Mouse (Mus musculus) brain, embryonic 18.5 days (tissue): ENCODE measurements around the gene Ttyh1.
"Not testable (repeated sequence)": the region's sequence is repeated elsewhere in the genome, so short reads cannot be mapped to it uniquely, and the experiment has no call there.

Source experiments
- DNase-seq: peaks from one replicate; pipeline ENCODE4 v3.0.0-alpha.2; 2012; ENCODE audit warnings: low read depth, low spot score

The Ttyh1 gene

DNA sequence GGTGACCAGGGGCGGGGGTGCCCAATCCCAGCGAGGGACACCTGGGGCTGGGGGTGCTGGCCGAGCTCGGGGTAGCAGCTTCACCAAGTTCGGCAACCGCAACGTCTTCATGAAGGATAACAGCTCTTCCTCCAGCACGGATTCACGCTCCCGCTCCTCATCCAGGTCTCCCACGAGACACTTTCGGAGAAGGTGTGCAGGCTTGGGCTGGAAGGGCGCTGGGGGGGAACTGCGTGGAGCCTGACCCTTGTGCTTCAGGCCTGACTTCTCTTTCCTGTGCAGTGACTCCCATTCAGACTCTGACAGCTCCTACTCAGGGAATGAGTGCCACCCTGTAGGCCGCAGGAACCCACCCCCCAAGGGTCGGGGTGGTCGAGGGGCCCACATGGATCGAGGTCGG lies 24.3 kb downstream of the Ttyh1 start:
- no peak for DNase-seq

DNA sequence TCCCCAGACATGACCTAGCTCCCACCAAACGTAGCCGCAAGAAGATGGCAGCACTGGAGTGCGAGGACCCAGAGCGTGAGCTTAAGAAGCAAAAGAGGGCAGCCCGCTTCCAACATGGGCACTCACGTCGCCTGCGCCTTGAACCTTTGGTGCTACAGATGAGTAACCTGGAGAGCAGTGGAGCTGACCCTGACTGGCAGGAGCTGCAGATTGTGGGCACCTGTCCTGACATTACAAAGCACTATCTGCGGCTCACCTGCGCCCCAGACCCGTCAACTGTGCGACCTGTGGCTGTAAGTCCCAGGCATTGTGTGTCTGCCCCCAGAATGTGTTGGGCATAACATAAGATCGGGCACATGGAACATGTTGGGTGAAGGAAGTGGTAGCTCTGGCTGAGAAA lies 24.8 kb downstream of the Ttyh1 start:
- no peak for DNase-seq

- no peak for DNase-seq
These were observed 25.8 kb downstream of the Ttyh1 start for GRCm38 (mm10) chr7:4144766-4145551.

DNA sequence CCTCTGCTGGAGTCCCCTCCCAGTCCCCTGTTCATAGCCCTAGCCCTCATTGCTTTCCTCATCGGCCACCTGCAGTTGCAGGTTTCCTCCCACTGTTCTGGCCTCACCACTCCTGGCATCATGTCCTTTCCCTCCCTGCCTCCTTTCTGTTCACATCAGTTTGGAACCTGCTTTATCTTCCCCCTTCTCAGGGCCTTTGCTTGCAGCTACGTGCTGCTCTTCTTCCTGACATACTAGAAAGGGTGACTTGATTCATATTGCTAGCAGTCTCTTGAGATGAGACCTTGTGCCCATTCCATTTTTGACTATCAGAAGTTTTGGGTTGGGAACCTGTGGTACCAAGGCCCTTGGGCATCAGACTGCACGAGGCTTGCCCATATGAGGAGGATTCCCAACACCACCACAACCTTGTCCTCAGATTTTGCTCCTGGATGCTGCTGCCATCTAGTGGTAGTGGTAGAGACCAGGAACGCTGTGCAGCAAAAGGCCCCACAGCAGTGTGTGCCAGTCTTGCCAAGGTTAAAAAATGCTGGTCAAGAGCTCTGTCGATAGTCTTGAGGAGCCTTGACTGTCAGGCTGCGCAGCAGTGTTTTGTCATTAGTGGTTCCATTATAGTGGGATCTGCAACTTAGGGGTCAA lies 26.5 kb downstream of the Ttyh1 start:
- no peak for DNase-seq

- no peak for DNase-seq
These were observed 27.3 kb downstream of the Ttyh1 start for GRCm38 (mm10) chr7:4146241-4147180.

DNA sequence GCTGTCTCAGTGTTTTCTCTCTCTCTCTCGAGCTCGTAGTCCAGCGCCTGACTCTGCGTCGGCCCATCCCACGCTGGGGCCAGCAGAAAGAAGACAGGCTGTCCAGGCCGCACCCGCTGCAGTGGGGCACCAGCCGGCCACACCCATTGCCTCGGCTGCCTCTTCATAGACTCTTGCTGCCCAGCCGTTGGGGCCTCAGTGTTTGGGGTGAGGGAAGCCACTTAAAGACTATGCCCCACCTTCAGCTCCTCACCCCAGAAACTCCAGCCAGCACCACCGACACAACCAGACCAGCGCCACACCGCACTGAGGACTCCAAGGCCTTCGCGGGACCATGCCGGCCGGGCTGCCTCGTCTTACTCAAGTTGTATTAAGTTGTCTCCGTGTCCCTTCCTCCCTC lies 28.2 kb downstream of the Ttyh1 start:
- DNase-seq: no peak

DNA sequence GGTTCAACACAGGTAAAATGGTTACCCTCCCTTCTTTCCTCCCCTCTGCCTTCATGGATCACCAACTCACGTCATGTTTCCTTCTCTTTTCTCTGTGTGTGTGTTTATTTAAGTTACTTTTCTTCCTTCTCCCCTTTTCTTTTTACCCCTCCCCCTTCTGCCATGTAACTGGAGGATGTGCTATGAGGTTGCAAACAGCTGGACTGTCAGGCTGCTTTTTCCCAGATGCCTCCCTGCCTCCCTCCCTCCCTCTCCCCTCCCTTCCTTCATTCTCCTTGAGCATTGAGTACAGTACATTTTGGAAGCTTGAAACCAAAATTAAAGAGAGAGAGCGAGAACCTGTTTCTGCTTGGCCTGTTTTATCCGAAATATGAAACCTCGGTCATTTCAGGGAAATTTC lies 28.6 kb downstream of the Ttyh1 start:
- DNase-seq: no peak

GRCm38 (mm10) chr7:4148341-4149208 lies 29.4 kb downstream of the Ttyh1 start:
- DNase-seq: no peak

GRCm38 (mm10) chr7:4149209-4150054 lies 30.2 kb downstream of the Ttyh1 start:
- DNase-seq: no peak

GRCm38 (mm10) chr7:4150059-4150541 lies 30.9 kb downstream of the Ttyh1 start, which contains the start of gene Leng9:
TSS of gene Leng9 (minus strand) at chr7:4150374.
- no peak for DNase-seq

DNA sequence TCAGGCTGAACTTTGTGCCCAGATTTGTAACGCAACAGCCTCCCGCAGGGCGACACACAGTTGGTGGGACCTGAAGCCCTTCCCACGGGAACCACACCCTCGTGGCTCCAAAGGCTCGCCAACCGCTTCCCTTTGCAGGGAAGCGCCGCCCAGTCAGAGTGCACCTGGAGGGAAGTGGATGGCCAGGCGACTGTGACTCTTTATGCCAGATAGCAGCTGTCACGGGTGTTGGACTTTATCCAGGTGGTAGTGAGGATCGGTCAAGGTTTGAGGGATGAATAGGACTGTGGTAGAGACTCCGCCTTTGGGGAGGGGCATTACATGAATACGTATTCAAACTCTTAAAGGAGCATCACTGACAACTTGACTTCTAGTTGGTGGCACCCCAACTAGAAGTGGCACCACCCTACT lies 31.6 kb downstream of the Ttyh1 start:
- DNase-seq: no peak

- no peak for DNase-seq
These were observed 32.0 kb downstream of the Ttyh1 start for GRCm38 (mm10) chr7:4151241-4151640.

DNA sequence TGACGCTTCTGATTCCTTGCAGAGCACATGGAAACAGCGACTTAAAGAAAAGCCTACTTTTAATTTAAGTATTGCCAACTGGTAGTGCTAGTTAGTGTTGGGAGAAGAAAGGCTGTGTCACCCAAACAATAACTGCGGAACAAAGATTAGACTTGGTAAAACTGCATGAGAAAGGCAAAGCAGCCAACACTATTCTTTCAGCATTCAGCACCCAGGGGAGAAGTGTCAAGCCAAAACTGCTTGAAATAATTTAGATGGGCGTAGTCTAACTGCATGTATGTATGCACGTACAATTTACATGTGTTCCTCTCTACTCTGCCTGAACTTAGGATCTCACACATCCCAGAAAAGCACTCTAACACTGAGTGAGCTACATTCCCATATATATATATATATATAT lies 35.1 kb downstream of the Ttyh1 start:
- no peak for DNase-seq

GRCm38 (mm10) chr7:4154976-4155375 lies 35.8 kb downstream of the Ttyh1 start:
- no peak for DNase-seq

- not testable (repeated sequence) for DNase-seq
These were observed 42.4 kb downstream of the Ttyh1 start for GRCm38 (mm10) chr7:4161596-4161995.

DNA sequence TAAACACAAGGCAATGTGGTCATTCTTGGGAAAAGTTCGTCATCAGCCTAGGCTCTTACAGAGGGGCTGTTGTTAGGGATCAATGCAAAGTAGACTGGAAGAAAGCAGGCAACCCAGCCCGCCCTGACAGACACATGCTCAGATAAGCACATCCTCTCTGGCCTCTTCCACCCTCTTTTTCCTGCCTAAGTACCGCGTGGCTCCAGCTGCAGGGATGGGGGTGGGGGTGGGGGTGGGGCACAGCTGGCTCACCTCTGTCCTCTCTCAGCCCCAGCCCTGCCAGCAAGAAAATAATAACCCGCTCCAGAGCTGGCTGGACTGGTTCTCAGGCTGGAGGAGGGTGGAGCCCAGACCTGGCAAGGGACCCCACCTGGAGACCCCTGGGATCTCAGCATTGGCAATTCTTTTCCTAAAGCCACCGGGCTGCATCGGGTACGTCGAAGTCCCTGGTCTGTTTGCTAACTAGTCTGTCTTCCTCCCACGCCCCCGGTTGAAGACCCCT lies 44.4 kb downstream of the Ttyh1 start:
- no peak for DNase-seq

GRCm38 (mm10) chr7:4164090-4164910 lies 45.1 kb downstream of the Ttyh1 start, which contains the start of gene Cdc42ep5:
TSS of gene Cdc42ep5 (minus strand) at chr7:4164860.
- DNase-seq: no peak

- no peak for DNase-seq
These were observed 46.1 kb downstream of the Ttyh1 start for GRCm38 (mm10) chr7:4165286-4165685.

- no peak for DNase-seq
These were observed 47.9 kb downstream of the Ttyh1 start for GRCm38 (mm10) chr7:4167098-4167497.
